Mouse (Mus musculus) liver, embryonic 13.5 days (tissue): ENCODE data around the gene Map2. TPM values are rescaled to one million over a fixed set of nuclear protein-coding genes. Genes with fewer than 3 reads are reported as not detected.

Source experiments
- ATAC-seq: fragments of 200-750 bp; cut with Nextera tagmentation; 2 replicates; pipeline ENCODE4 v1.8.0; 2017; ENCODE audit warnings: low read depth, mild to moderate bottlenecking, moderate number of reproducible peaks, moderate library complexity
- DNase-seq: peaks from one replicate; pipeline ENCODE4 v3.0.0; 2022
- H3K27ac ChIP-seq: fragments of 300-500 bp; sonication (generic); 2 replicates; pipeline ENCODE4 v1.5.1; 2015; ENCODE audit warnings: moderate library complexity, mild to moderate bottlenecking, inconsistent platforms
- H3K27me3 ChIP-seq: fragments of 300-500 bp; sonication (generic); 2 replicates; pipeline ENCODE4 v1.6.1; 2015; ENCODE audit warnings: mild to moderate bottlenecking, inconsistent platforms
- H3K36me3 ChIP-seq: fragments of 300-500 bp; sonication (generic); 2 replicates; pipeline ENCODE4 v1.6.1; 2015; ENCODE audit warnings: mild to moderate bottlenecking, inconsistent platforms
- H3K4me1 ChIP-seq: fragments of 300-500 bp; sonication (generic); replicated peaks from 2 replicates; pipeline ENCODE4 v1.6.1; 2015; ENCODE audit warnings: inconsistent platforms
- H3K4me2 ChIP-seq: fragments of 300-500 bp; sonication (generic); 2 replicates; pipeline ENCODE4 v1.6.1; 2015; ENCODE audit warnings: inconsistent platforms, mild to moderate bottlenecking, moderate library complexity
- H3K4me3 ChIP-seq: fragments of 300-500 bp; sonication (generic); replicated peaks from 2 replicates; pipeline ENCODE4 v1.5.1; 2015; ENCODE audit warnings: mild to moderate bottlenecking, inconsistent platforms
- H3K9ac ChIP-seq: fragments of 300-500 bp; sonication (generic); 2 replicates; pipeline ENCODE4 v1.6.1; 2015; ENCODE audit warnings: mild to moderate bottlenecking, inconsistent platforms
- H3K9me3 ChIP-seq: fragments of 300-500 bp; sonication (generic); replicated peaks from 2 replicates; pipeline ENCODE4 v1.6.1; 2016; ENCODE audit warnings: inconsistent platforms
- WGBS: fragments of 180-500 bp; shearing (Covaris S2); methylation state at CpG from one replicate; pipeline ENCODE4 v1.1.7; 2015; ENCODE audit not compliant: insufficient replicate concordance; 5-methylcytosine and 5-hydroxymethylcytosine counted together
- polyA plus RNA-seq: library from polyadenylated mRNA; unstranded; fragments of >200 nt; fragmentation: Nextera tagmentation; extraction: Ambion mirVana; gene quantifications from 2 replicates; pipeline ENCODE4 v1.2.1, GENCODE M21; 2015

Gene Map2
- polyA plus RNA-seq, 1 experiment from 2014 or later = 0.91 TPM

GRCm38 (mm10) chr1:66173630-66174029 lies 1.4 kb upstream of the Map2 start:
- no peaks in the 10 kb centered on the region for H3K9me3 ChIP-seq
- peaks cover 13% of the 10 kb centered on the region; the same call in 1 of the 2 replicates for H3K27me3 ChIP-seq
- H3K9ac ChIP-seq = no peak overlapping the region
- H3K27ac ChIP-seq = no peak overlapping the region
- H3K4me3 ChIP-seq = no peak overlapping the region
- 0 out of 2 replicates have a peak, but pooled peaks cover 4% of the 10 kb centered on the region for H3K4me1 ChIP-seq
- H3K4me2 ChIP-seq = no peak overlapping the region
- no peaks in the 10 kb centered on the region for H3K36me3 ChIP-seq
- DNase-seq = no peak
- 40% methylated on average over 5 of the region's 5 CpGs for WGBS
- no peak for ATAC-seq

DNA sequence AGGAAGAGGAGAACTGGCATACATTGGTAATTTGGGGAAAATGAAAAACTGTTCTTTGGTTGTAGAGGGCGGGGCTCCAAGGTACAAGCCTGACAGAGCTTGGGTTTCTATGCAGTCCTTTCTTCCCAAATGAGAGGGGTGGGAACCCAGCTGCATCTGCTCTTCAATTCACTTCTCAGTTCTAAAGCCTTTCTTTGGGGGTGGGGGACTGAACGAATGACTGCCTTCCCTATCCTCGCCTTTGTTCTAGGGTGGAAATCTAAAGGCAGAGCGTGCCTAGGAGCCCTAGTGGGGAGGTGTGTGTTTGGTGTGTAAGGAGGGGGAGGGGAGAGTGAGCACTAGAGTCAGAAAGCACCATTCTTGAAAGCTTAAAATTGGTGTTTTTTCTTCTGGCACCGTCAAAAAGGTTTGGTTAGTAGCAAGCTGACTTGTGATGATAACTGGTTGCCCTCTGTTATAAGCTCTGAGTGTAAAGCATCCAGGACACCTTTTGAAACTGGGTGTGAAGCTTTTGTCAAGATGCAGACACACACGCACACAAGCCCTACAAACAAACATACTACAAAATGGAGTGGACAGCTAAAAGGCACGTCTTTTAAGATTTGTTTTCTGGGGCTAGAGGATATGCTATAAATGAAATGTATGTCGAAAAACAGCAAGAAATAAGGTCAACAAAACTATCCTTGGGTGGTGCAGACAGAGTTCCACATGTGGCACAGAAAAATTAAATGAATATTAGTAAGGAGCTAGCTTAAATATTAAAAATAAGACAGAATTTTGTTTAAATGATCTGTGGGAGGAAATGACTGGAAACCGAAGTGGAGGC lies 1.2 kb downstream of the Map2 start:
- Histone ChIP-seq H3K4me3 (no peak overlapping the region; the same call in 1 of the 2 replicates), H3K27me3 (peaks cover 13% of the 10 kb centered on the region; the same call in 1 of the 2 replicates), H3K4me2 (peak overlapping the region; percentile 68), H3K4me1 (0 out of 2 replicates have a peak, but pooled peaks cover 4% of the 10 kb centered on the region), H3K9me3 (no peaks in the 10 kb centered on the region), H3K27ac (no peak overlapping the region), H3K36me3 (no peaks in the 10 kb centered on the region), H3K9ac (no peak overlapping the region)
- ATAC-seq (no peak), DNase-seq (no peak)
- WGBS = 20% methylated on average over 9 of the region's 9 CpGs

DNA sequence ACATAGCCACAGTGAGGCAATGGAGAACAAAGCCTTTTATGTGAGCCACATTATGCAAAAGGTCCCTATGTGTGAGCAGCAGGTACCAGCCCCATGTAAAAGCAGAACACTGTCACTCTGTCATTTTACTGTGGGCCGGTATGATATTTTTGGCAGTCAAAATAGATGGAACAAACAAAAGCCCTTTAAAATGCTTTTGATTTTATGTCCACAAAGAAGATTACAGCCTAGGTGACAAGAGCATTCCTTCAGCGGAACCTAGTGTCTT lies 1.7 kb downstream of the Map2 start:
- Histone ChIP-seq H3K4me1 (0 out of 2 replicates have a peak, but pooled peaks cover 4% of the 10 kb centered on the region), H3K9ac (no peak overlapping the region), H3K36me3 (no peaks in the 10 kb centered on the region), H3K27me3 (peaks cover 13% of the 10 kb centered on the region; the same call in 1 of the 2 replicates), H3K4me3 (no peak overlapping the region), H3K27ac (no peak overlapping the region), H3K4me2 (no peak overlapping the region), H3K9me3 (no peaks in the 10 kb centered on the region)
- 61% methylated on average over 2 of the region's 2 CpGs for WGBS
- ATAC-seq = no peak
- no peak for DNase-seq

- no peak overlapping the region for H3K4me3 ChIP-seq
These were observed 2.6 kb downstream of the Map2 start for GRCm38 (mm10) chr1:66177489-66178170.

GRCm38 (mm10) chr1:66187016-66187681 lies 12.1 kb downstream of the Map2 start:
- Histone ChIP-seq H3K27ac (no peak overlapping the region), H3K9ac (no peak overlapping the region), H3K4me2 (no peak overlapping the region), H3K4me1 (no peaks in the 10 kb centered on the region), H3K36me3 (no peaks in the 10 kb centered on the region), H3K4me3 (no peak overlapping the region), H3K9me3 (no peaks in the 10 kb centered on the region), H3K27me3 (no peaks in the 10 kb centered on the region)
- 64% methylated on average over 12 of the region's 12 CpGs for WGBS
- DNase-seq = no peak
- ATAC-seq = no peak

More at GRCm38 (mm10) chr1:66177489-66178170, 2.6 kb downstream of the Map2 start:
- no peak overlapping the region for H3K9ac ChIP-seq
- peaks cover 13% of the 10 kb centered on the region; the same call in 1 of the 2 replicates for H3K27me3 ChIP-seq
- no peak overlapping the region for H3K4me2 ChIP-seq
- H3K27ac ChIP-seq = no peak overlapping the region
- no peaks in the 10 kb centered on the region for H3K9me3 ChIP-seq
- DNase-seq (no peak), ATAC-seq (no peak)
- WGBS = 55% methylated on average over 4 of the region's 4 CpGs
- H3K36me3 ChIP-seq = no peaks in the 10 kb centered on the region
- 0 out of 2 replicates have a peak, but pooled peaks cover 4% of the 10 kb centered on the region for H3K4me1 ChIP-seq

DNA sequence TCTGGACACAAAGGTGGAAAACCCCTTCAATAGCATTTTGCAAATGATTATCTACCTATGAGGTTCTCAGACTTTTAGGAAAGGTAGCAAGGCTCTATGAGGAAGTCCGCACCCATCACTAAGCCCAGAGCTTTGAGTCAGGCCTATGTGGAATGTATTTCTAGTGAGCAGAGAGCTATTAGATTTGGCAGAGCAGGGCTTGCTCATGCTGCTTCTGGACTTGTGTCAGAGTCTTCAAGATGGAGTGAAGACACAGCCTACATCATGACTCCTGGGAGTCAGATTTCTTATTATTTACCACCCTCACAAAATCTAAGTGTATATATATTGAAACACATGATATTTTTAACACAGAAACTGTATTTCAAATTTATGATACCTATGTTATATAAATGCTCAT lies 17.3 kb downstream of the Map2 start:
- Histone ChIP-seq H3K4me3 (no peak overlapping the region), H3K36me3 (no peaks in the 10 kb centered on the region), H3K9me3 (no peaks in the 10 kb centered on the region), H3K9ac (no peak overlapping the region), H3K4me2 (no peak overlapping the region), H3K4me1 (no peaks in the 10 kb centered on the region), H3K27ac (no peak overlapping the region), H3K27me3 (no peaks in the 10 kb centered on the region)
- WGBS = 71% methylated on average over 1 of the region's 1 CpGs
- ATAC-seq = no peak
- no peak for DNase-seq

- 37% methylated on average over 2 of the region's 2 CpGs for WGBS
- H3K9me3 ChIP-seq = no peaks in the 10 kb centered on the region
- ATAC-seq = no peak
- no peak overlapping the region for H3K27ac ChIP-seq
- H3K9ac ChIP-seq = no peak overlapping the region
- no peaks in the 10 kb centered on the region for H3K36me3 ChIP-seq
- H3K4me2 ChIP-seq = no peak overlapping the region
- no peak for DNase-seq
- H3K27me3 ChIP-seq = no peaks in the 10 kb centered on the region
- H3K4me1 ChIP-seq = no peaks in the 10 kb centered on the region
- no peak overlapping the region for H3K4me3 ChIP-seq
These were observed 17.8 kb downstream of the Map2 start for GRCm38 (mm10) chr1:66192891-66193290.

GRCm38 (mm10) chr1:66195040-66195726 lies 20.1 kb downstream of the Map2 start:
- Histone ChIP-seq H3K4me3 (no peak overlapping the region), H3K4me2 (no peak overlapping the region), H3K4me1 (no peaks in the 10 kb centered on the region), H3K9me3 (no peaks in the 10 kb centered on the region), H3K27me3 (no peaks in the 10 kb centered on the region), H3K27ac (no peak overlapping the region), H3K36me3 (no peaks in the 10 kb centered on the region), H3K9ac (no peak overlapping the region)
- ATAC-seq = no peak
- WGBS = 74% methylated on average over 13 of the region's 13 CpGs
- no peak for DNase-seq

DNA sequence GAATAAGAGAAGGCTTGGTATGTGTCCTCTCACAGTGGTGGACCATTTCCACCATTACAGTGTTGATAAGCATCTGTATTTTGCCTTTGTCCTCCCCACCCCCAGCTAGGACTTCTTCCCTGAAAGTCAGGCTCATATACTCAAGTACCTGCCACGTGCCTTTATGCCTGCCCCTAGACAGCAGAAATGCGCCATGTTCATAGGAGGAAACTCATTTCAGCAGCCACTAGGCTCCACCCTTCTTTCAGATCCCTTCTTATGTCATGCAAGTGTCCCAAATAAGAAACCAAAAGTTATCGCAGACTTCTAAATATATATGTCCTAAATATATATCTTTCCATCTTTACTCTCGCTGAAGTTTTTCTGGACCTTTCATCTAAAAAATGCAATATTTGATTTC lies 21.2 kb downstream of the Map2 start:
- Histone ChIP-seq H3K4me2 (no peak overlapping the region), H3K36me3 (no peaks in the 10 kb centered on the region), H3K4me3 (no peak overlapping the region), H3K9me3 (no peaks in the 10 kb centered on the region), H3K4me1 (no peaks in the 10 kb centered on the region), H3K9ac (no peak overlapping the region), H3K27me3 (no peaks in the 10 kb centered on the region), H3K27ac (no peak overlapping the region)
- 68% methylated on average over 4 of the region's 4 CpGs for WGBS
- DNase-seq (no peak), ATAC-seq (no peak)

- no peaks in the 10 kb centered on the region for H3K4me1 ChIP-seq
- H3K9me3 ChIP-seq = no peaks in the 10 kb centered on the region
- 65% methylated on average over 4 of the region's 4 CpGs for WGBS
- no peak overlapping the region for H3K4me3 ChIP-seq
- H3K4me2 ChIP-seq = no peak overlapping the region
- no peak overlapping the region for H3K9ac ChIP-seq
- no peak for ATAC-seq
- no peaks in the 10 kb centered on the region for H3K27me3 ChIP-seq
- H3K36me3 ChIP-seq = no peaks in the 10 kb centered on the region
- no peak for DNase-seq
- H3K27ac ChIP-seq = no peak overlapping the region
These were observed 21.6 kb downstream of the Map2 start for GRCm38 (mm10) chr1:66196716-66197115.

- whole genome bisulfite sequencing = 54% methylated on average over 2 of the region's 2 CpGs
- Histone ChIP-seq H3K4me1 (no peaks in the 10 kb centered on the region), H3K9me3 (no peaks in the 10 kb centered on the region), H3K4me3 (no peak overlapping the region), H3K27ac (no peak overlapping the region), H3K36me3 (no peaks in the 10 kb centered on the region), H3K27me3 (no peaks in the 10 kb centered on the region), H3K4me2 (no peak overlapping the region), H3K9ac (no peak overlapping the region)
- ATAC-seq = no peak
- no peak for DNase-seq
These were observed 30.4 kb downstream of the Map2 start for GRCm38 (mm10) chr1:66205517-66205916.
